Mouse (Mus musculus): ENCODE measurements at regions not wholly inside any gene's neighbourhood (a gene's known extent, or its start where the extent isn't known, plus 50 kb on each side); places are given as distances from the start of the nearest gene placed in this dataset.

- no peaks in the 10 kb centered on the region for H3K9me3 ChIP-seq
- H3K36me3 ChIP-seq, result no peaks in the 10 kb centered on the region
- ATAC-seq (ENCODE audit: low FRiP score, low read depth), result peak; percentile 72; the same call in 1 of the 2 replicates
- peak overlapping the region; percentile 52 for H3K4me2 ChIP-seq (replicated peaks)
- H3K27me3 ChIP-seq, result no peaks in the 10 kb centered on the region
- peak overlapping the region; percentile 44 for H3K27ac ChIP-seq
- peak overlapping the region; percentile 14; the same call in 1 of the 2 replicates for H3K4me3 ChIP-seq
- H3K9ac ChIP-seq, result peak overlapping the region; percentile 43; the same call in 1 of the 2 replicates
- peaks cover 15% of the 10 kb centered on the region for H3K4me1 ChIP-seq
- 18% methylated on average over 14 of the region's 14 CpGs for WGBS
Observed at GRCm38 (mm10) chr12:33717601-33718260, 210.5 kb upstream of the Ferd3l start.

GRCm38 (mm10) chr12:33719063-33719462, 209.2 kb upstream of the Ferd3l start:
- H3K4me2 ChIP-seq (replicated peaks), result no peak overlapping the region
- H3K9me3 ChIP-seq, result no peaks in the 10 kb centered on the region
- no peak overlapping the region for H3K4me3 ChIP-seq
- no peak overlapping the region for H3K9ac ChIP-seq
- peak; percentile 64; the same call in 1 of the 2 replicates for ATAC-seq (ENCODE audit: low FRiP score, low read depth)
- peaks cover 15% of the 10 kb centered on the region for H3K4me1 ChIP-seq
- 50% methylated on average over 7 of the region's 7 CpGs for WGBS
- H3K27ac ChIP-seq, result peak overlapping the region; percentile 3; the same call in 1 of the 2 replicates
- H3K36me3 ChIP-seq, result no peaks in the 10 kb centered on the region
- H3K27me3 ChIP-seq, result no peaks in the 10 kb centered on the region

- WGBS, result 14% methylated on average over 4 of the region's 4 CpGs
Observed at GRCm38 (mm10) chr12:33731937-33732336, 196.3 kb upstream of the Ferd3l start.

GRCm38 (mm10) chr12:33775563-33776468, 152.4 kb upstream of the Ferd3l start:
- H3K27ac ChIP-seq, result no peak overlapping the region
- no peak overlapping the region for H3K9ac ChIP-seq
- peaks cover 10% of the 10 kb centered on the region; the same call in 1 of the 2 replicates for H3K4me1 ChIP-seq
- H3K9me3 ChIP-seq, result no peaks in the 10 kb centered on the region
- no peak overlapping the region for H3K4me3 ChIP-seq
- no peak overlapping the region for H3K4me2 ChIP-seq (replicated peaks)
- no peaks in the 10 kb centered on the region for H3K36me3 ChIP-seq
- 62% methylated on average over 5 of the region's 5 CpGs for WGBS
- no peak for ATAC-seq (ENCODE audit: low FRiP score, low read depth)
- H3K27me3 ChIP-seq, result no peaks in the 10 kb centered on the region

More at GRCm38 (mm10) chr12:33731937-33732336, 196.3 kb upstream of the Ferd3l start:
- ATAC-seq (ENCODE audit: low FRiP score, low read depth), result peak; percentile 48; the same call in 1 of the 2 replicates
- no peaks in the 10 kb centered on the region for H3K36me3 ChIP-seq
- H3K9me3 ChIP-seq, result no peaks in the 10 kb centered on the region
- no peaks in the 10 kb centered on the region for H3K27me3 ChIP-seq
- no peak overlapping the region for H3K27ac ChIP-seq
- no peak overlapping the region for H3K4me3 ChIP-seq
- H3K4me2 ChIP-seq (replicated peaks), result 0 out of 2 replicates have a peak overlapping the region, but pooled peaks have one; percentile 7
- H3K9ac ChIP-seq, result no peak overlapping the region
- H3K4me1 ChIP-seq, result peaks cover 5% of the 10 kb centered on the region

- ATAC-seq (ENCODE audit: low FRiP score, low read depth), result no peak
- H3K27ac ChIP-seq, result no peak overlapping the region
- H3K27me3 ChIP-seq, result no peaks in the 10 kb centered on the region
- no peak overlapping the region for H3K9ac ChIP-seq
- H3K4me2 ChIP-seq (replicated peaks), result no peak overlapping the region
- H3K4me1 ChIP-seq, result peaks cover 13% of the 10 kb centered on the region; the same call in 1 of the 2 replicates
- H3K4me3 ChIP-seq, result no peak overlapping the region
- no peaks in the 10 kb centered on the region for H3K36me3 ChIP-seq
- WGBS, result 54% methylated on average over 4 of the region's 4 CpGs
- no peaks in the 10 kb centered on the region for H3K9me3 ChIP-seq
Observed at GRCm38 (mm10) chr12:33778477-33778876, 149.7 kb upstream of the Ferd3l start.

GRCm38 (mm10) chr12:33779898-33780297, 148.3 kb upstream of the Ferd3l start:
- Histone ChIP-seq H3K9me3 (no peaks in the 10 kb centered on the region), H3K9ac (no peak overlapping the region), H3K4me2 (replicated peaks) (no peak overlapping the region), H3K27me3 (no peaks in the 10 kb centered on the region), H3K4me3 (no peak overlapping the region), H3K27ac (no peak overlapping the region), H3K4me1 (peaks cover 13% of the 10 kb centered on the region; the same call in 1 of the 2 replicates), H3K36me3 (no peaks in the 10 kb centered on the region)
- no peak for ATAC-seq (ENCODE audit: low FRiP score, low read depth)
- 65% methylated on average over 2 of the region's 2 CpGs for WGBS

- H3K4me2 ChIP-seq (replicated peaks), result peak overlapping the region; percentile 46
- 25% methylated on average over 10 of the region's 10 CpGs for WGBS
- H3K9me3 ChIP-seq, result no peaks in the 10 kb centered on the region
- peaks cover 9% of the 10 kb centered on the region for H3K4me1 ChIP-seq
- no peaks in the 10 kb centered on the region for H3K27me3 ChIP-seq
- peak; percentile 93 for ATAC-seq (ENCODE audit: low FRiP score, low read depth)
- no peaks in the 10 kb centered on the region for H3K36me3 ChIP-seq
- peak overlapping the region; percentile 49 for H3K27ac ChIP-seq
- no peak overlapping the region for H3K9ac ChIP-seq
- H3K4me3 ChIP-seq, result no peak overlapping the region
Observed at GRCm38 (mm10) chr12:33804206-33804791, 123.9 kb upstream of the Ferd3l start.

GRCm38 (mm10) chr12:33825571-33825970, 102.7 kb upstream of the Ferd3l start:
- Histone ChIP-seq H3K9ac (no peak overlapping the region), H3K4me1 (no peaks in the 10 kb centered on the region), H3K4me2 (replicated peaks) (no peak overlapping the region), H3K36me3 (no peaks in the 10 kb centered on the region), H3K9me3 (no peaks in the 10 kb centered on the region), H3K27me3 (no peaks in the 10 kb centered on the region), H3K27ac (no peak overlapping the region), H3K4me3 (no peak overlapping the region)
- no peak for ATAC-seq (ENCODE audit: low FRiP score, low read depth)

- H3K9ac ChIP-seq, result no peak overlapping the region
Observed at GRCm38 (mm10) chr12:33849088-33849487, 79.1 kb upstream of the Ferd3l start.

DNA sequence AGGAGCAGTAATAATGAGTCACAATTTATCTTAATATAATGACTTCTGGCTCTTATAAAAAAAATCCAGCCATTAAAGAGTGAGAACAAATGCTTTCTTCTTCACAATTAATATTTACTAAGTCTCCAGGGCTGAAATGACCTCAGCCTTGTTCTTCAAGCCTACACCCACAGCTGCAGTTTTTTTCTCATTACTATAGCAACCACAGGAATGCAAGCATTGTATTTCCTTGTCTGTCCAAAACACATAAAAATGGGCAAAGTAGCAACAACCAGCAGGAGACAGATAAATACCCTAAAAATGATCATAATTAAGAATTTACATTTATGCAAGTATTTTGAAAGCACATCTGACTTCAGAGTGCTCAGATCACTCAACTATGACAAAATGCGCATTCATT, 76.5 kb upstream of the Ferd3l start:
- no peaks in the 10 kb centered on the region for H3K27me3 ChIP-seq
- H3K4me1 ChIP-seq, result peaks cover 3% of the 10 kb centered on the region; the same call in 1 of the 2 replicates
- WGBS, result 85% methylated on average over 1 of the region's 1 CpGs
- H3K36me3 ChIP-seq, result no peaks in the 10 kb centered on the region
- no peak overlapping the region for H3K4me3 ChIP-seq
- no peak overlapping the region for H3K27ac ChIP-seq
- H3K9me3 ChIP-seq, result no peaks in the 10 kb centered on the region
- no peak for ATAC-seq (ENCODE audit: low FRiP score, low read depth)
- no peak overlapping the region for H3K9ac ChIP-seq
- no peak overlapping the region for H3K4me2 ChIP-seq (replicated peaks)

More at GRCm38 (mm10) chr12:33849088-33849487, 79.1 kb upstream of the Ferd3l start:
- H3K9me3 ChIP-seq, result no peaks in the 10 kb centered on the region
- H3K4me1 ChIP-seq, result peaks cover 3% of the 10 kb centered on the region; the same call in 1 of the 2 replicates
- no peak overlapping the region for H3K4me2 ChIP-seq (replicated peaks)
- no peaks in the 10 kb centered on the region for H3K27me3 ChIP-seq
- H3K4me3 ChIP-seq, result no peak overlapping the region
- ATAC-seq (ENCODE audit: low FRiP score, low read depth), result no peak
- no peak overlapping the region for H3K27ac ChIP-seq
- H3K36me3 ChIP-seq, result no peaks in the 10 kb centered on the region

Measured in limb, embryonic 13.5 days (tissue).